Mouse (Mus musculus): Measurements from ENCODE around the gene Slc27a4. TPM values are rescaled to one million over a fixed set of nuclear protein-coding genes. Genes with fewer than 3 reads are reported as not detected.

The Slc27a4 gene
- 100 to 1,000 TPM; 136 to 141 TPM for total RNA-seq (2023)

GRCm38 (mm10) chr2:29802075-29802826, at the start of gene Slc27a4:
Gene Slc27a4, plus strand, starts transcription at chr2:29802634.

GRCm38 (mm10) chr2:29787104-29787917, 15.1 kb upstream of the Slc27a4 start, which contains the start of gene Coq4:
Gene Coq4, plus strand, starts transcription at chr2:29787493.

GRCm38 (mm10) chr2:29787937-29788681, 14.3 kb upstream of the Slc27a4 start, which contains the start of gene Trub2:
Gene Trub2, minus strand, starts transcription at chr2:29788502.

GRCm38 (mm10) chr2:29820025-29820817, 17.8 kb downstream of the Slc27a4 start, which contains the start of gene Urm1:
Gene Urm1, plus strand, starts transcription at chr2:29820075.

Other genes starting within 250 kb of the Slc27a4 start
- 10 to 100 TPM; 49.0 to 62.6 TPM for gene Rapgef1, start 182.9 kb upstream of the Slc27a4 start, total RNA-seq (2023)
- not detected for gene Gm13420, start 50.9 kb upstream of the Slc27a4 start, total RNA-seq (2023)
- not detected for gene Gm13547, start 43.3 kb upstream of the Slc27a4 start, total RNA-seq (2023)
- gene Coq4, start 15.1 kb upstream of the Slc27a4 start, total RNA-seq (2023) = 10 to 100 TPM; 15.6 to 24.9 TPM
- gene Trub2, start 14.1 kb upstream of the Slc27a4 start, total RNA-seq (2023) = 10 to 100 TPM; 32.4 to 36.4 TPM
- gene Urm1, start 17.4 kb downstream of the Slc27a4 start, total RNA-seq (2023) = 10 to 100 TPM; 21.1 to 22.3 TPM
- gene Cercam, start 66.5 kb downstream of the Slc27a4 start, total RNA-seq (2023) = 1 to 10 TPM; 6.4 to 9.9 TPM
- 10 to 100 TPM; 86.4 to 90.5 TPM for gene Odf2, start 86.6 kb downstream of the Slc27a4 start, total RNA-seq (2023)
- gene Gle1, start 132.8 kb downstream of the Slc27a4 start, total RNA-seq (2023) = 10 to 100 TPM; 28.7 to 29.8 TPM
- gene Sptan1, start 162.9 kb downstream of the Slc27a4 start, total RNA-seq (2023) = 100 to 1,000 TPM; 185 TPM
- gene Wdr34, start 246.2 kb downstream of the Slc27a4 start, total RNA-seq (2023) = 1 to 10 TPM; 2.3 to 3.8 TPM